Mouse (Mus musculus) MEL (cell line): ENCODE results near the gene Kirrel3. TPM values are rescaled to one million over a fixed set of nuclear protein-coding genes. Genes with fewer than 3 reads are reported as not detected.

ENCODE experiments used
- DNase-seq: peaks from one replicate; pipeline ENCODE4 v3.0.0; 2011; ENCODE audit warnings: low read depth, low spot score
- H3K27ac ChIP-seq: 2 replicates; pipeline ENCODE4 v1.5.1; 2012; ENCODE audit warnings: low read depth, mild to moderate bottlenecking, control low read depth, low read length, moderate library complexity; ENCODE audit not compliant: control insufficient read depth
- H3K27me3 ChIP-seq, 2 experiments: fragments of 150-350 bp in 1 of 2; sonication (generic) in 1 of 2; 2 replicates each; pipeline ENCODE4 v1.6.1; 2012; ENCODE audit warnings: low read length in 2 of 2, mild to moderate bottlenecking in 2 of 2, improper control_type of control experiment in 1 of 2, moderate library complexity in 1 of 2; ENCODE audit not compliant: insufficient read depth in 2 of 2, control insufficient read depth in 1 of 2
- H3K36me3 ChIP-seq, 2 experiments: 2 replicates each; pipeline ENCODE4 v1.6.1; 2012 to 2014; ENCODE audit warnings: low read length in 2 of 2, improper control_type of control experiment in 1 of 2, inconsistent platforms in 1 of 2, mild to moderate bottlenecking in 1 of 2; ENCODE audit not compliant: insufficient read depth in 2 of 2, control insufficient read depth in 1 of 2
- H3K4me1 ChIP-seq, 2 experiments: fragments of 150-350 bp in 1 of 2; sonication (generic) in 1 of 2; 2 replicates each; pipeline ENCODE4 v1.6.1; 2012; ENCODE audit warnings: low read length in 2 of 2, improper control_type of control experiment in 1 of 2, mild to moderate bottlenecking in 1 of 2; ENCODE audit not compliant: insufficient read depth in 2 of 2, control insufficient read depth in 1 of 2
- H3K4me3 ChIP-seq, 2 experiments: fragments of 150-350 bp in 1 of 2; sonication (generic) in 1 of 2; 2 replicates each; pipeline ENCODE4 v1.5.1; 2012; ENCODE audit warnings: low read depth in 2 of 2, low read length in 2 of 2, mild to moderate bottlenecking in 2 of 2, moderate library complexity in 2 of 2, control low read depth in 1 of 2, improper control_type of control experiment in 1 of 2; ENCODE audit not compliant: control insufficient read depth in 1 of 2, insufficient read depth in 1 of 2
- H3K79me2 ChIP-seq: 2 replicates; pipeline ENCODE4 v1.6.1; 2012; ENCODE audit warnings: mild to moderate bottlenecking, low read length, moderate library complexity; ENCODE audit not compliant: control insufficient read depth, poor library complexity, insufficient read depth
- H3K9ac ChIP-seq: 2 replicates; pipeline ENCODE4 v1.6.1; 2012; ENCODE audit warnings: low read depth, mild to moderate bottlenecking, control low read depth, low read length, moderate library complexity; ENCODE audit not compliant: control insufficient read depth, poor library complexity, severe bottlenecking
- H3K9me3 ChIP-seq: fragments of 150-350 bp; sonication (generic); replicated peaks from 2 replicates; pipeline ENCODE4 v1.6.1; 2012; ENCODE audit warnings: mild to moderate bottlenecking, low read length, improper control_type of control experiment, moderate library complexity; ENCODE audit not compliant: insufficient read depth
- BHLHE40 ChIP-seq: IDR thresholded peaks from 2 replicates; pipeline ENCODE4 v1.6.1; 2012; ENCODE audit warnings: low read depth, mild to moderate bottlenecking, inconsistent platforms, low read length, improper control_type of control experiment, borderline replicate concordance
- CHD1 ChIP-seq: IDR thresholded peaks from 2 replicates; pipeline ENCODE4 v1.6.1; 2012; ENCODE audit warnings: low read depth, mild to moderate bottlenecking, inconsistent platforms, low read length, improper control_type of control experiment
- E2F4 ChIP-seq: IDR thresholded peaks from 2 replicates; pipeline ENCODE4 v1.6.1; 2011; ENCODE audit warnings: low read depth, low read length, improper control_type of control experiment, borderline replicate concordance
- EP300 ChIP-seq, 2 experiments: IDR thresholded peaks; 2 replicates each; pipeline ENCODE4 v1.6.1; 2011; ENCODE audit warnings: improper control_type of control experiment in 2 of 2, low read length in 2 of 2, low read depth in 1 of 2, mild to moderate bottlenecking in 1 of 2
- ETS1 ChIP-seq: IDR thresholded peaks from 2 replicates; pipeline ENCODE4 v1.6.1; 2012; ENCODE audit warnings: low read depth, mild to moderate bottlenecking, inconsistent platforms, low read length, improper control_type of control experiment, moderate library complexity
- GABPA ChIP-seq: IDR thresholded peaks from 2 replicates; pipeline ENCODE4 v1.6.1; 2012; ENCODE audit warnings: low read depth, mild to moderate bottlenecking, inconsistent platforms, low read length, improper control_type of control experiment, moderate library complexity
- GATA1 ChIP-seq: IDR thresholded peaks from 2 replicates; pipeline ENCODE4 v1.6.1; 2011; ENCODE audit warnings: low read depth, low read length, improper control_type of control experiment
- HCFC1 ChIP-seq: IDR thresholded peaks from 2 replicates; pipeline ENCODE4 v1.6.1; 2012; ENCODE audit warnings: low read depth, mild to moderate bottlenecking, inconsistent platforms, low read length, improper control_type of control experiment, moderate library complexity
- KAT2A ChIP-seq: conservative IDR thresholded peaks from 2 replicates; pipeline ENCODE4 v1.6.1; 2012; ENCODE audit warnings: low read depth, low read length, improper control_type of control experiment, inconsistent platforms
- MAFK ChIP-seq: IDR thresholded peaks from 2 replicates; pipeline ENCODE4 v1.6.1; 2011; ENCODE audit warnings: low read depth, mild to moderate bottlenecking, low read length, improper control_type of control experiment, borderline replicate concordance
- MAX ChIP-seq: IDR thresholded peaks from 2 replicates; pipeline ENCODE4 v1.6.1; 2011; ENCODE audit warnings: low read length, improper control_type of control experiment
- MEF2A ChIP-seq: IDR thresholded peaks from 2 replicates; pipeline ENCODE4 v1.6.1; 2014; ENCODE audit warnings: low read depth, mild to moderate bottlenecking, inconsistent platforms, low read length, improper control_type of control experiment; ENCODE audit not compliant: poor library complexity, insufficient replicate concordance, severe bottlenecking; ENCODE audit errors: extremely low read depth
- MXI1 ChIP-seq: IDR thresholded peaks from 2 replicates; pipeline ENCODE4 v1.6.1; 2011; ENCODE audit warnings: mild to moderate bottlenecking, low read depth, low read length, improper control_type of control experiment
- MYB ChIP-seq: IDR thresholded peaks from 2 replicates; pipeline ENCODE4 v1.6.1; 2011; ENCODE audit warnings: mild to moderate bottlenecking, low read depth, low read length, improper control_type of control experiment
- MYC ChIP-seq: IDR thresholded peaks from 2 replicates; pipeline ENCODE4 v1.6.1; 2011; ENCODE audit warnings: low read depth, mild to moderate bottlenecking, low read length, improper control_type of control experiment, moderate library complexity
- NELFE ChIP-seq: IDR thresholded peaks from 2 replicates; pipeline ENCODE4 v1.6.1; 2011; ENCODE audit warnings: low read depth, low read length, improper control_type of control experiment
- NRF1 ChIP-seq: IDR thresholded peaks from 2 replicates; pipeline ENCODE4 v1.6.1; 2014; ENCODE audit warnings: low read depth, mild to moderate bottlenecking, inconsistent platforms, low read length, improper control_type of control experiment, moderate library complexity; ENCODE audit not compliant: poor library complexity, insufficient read depth, severe bottlenecking
- POLR2A ChIP-seq, 2 experiments: IDR thresholded peaks; 2 replicates each; pipeline ENCODE4 v1.6.1; 2011 to 2012; ENCODE audit warnings: low read length in 2 of 2, mild to moderate bottlenecking in 2 of 2, control low read depth in 1 of 2, improper control_type of control experiment in 1 of 2, low read depth in 1 of 2, moderate library complexity in 1 of 2; ENCODE audit not compliant: control insufficient read depth in 1 of 2, insufficient read depth in 1 of 2, poor library complexity in 1 of 2
- POLR2AphosphoS2 ChIP-seq: IDR thresholded peaks from 2 replicates; pipeline ENCODE4 v1.6.1; 2011; ENCODE audit warnings: low read length, improper control_type of control experiment
- RAD21 ChIP-seq: IDR thresholded peaks from 2 replicates; pipeline ENCODE4 v1.6.1; 2011; ENCODE audit warnings: mild to moderate bottlenecking, low read depth, low read length, improper control_type of control experiment
- TAL1 ChIP-seq: IDR thresholded peaks from 2 replicates; pipeline ENCODE4 v1.6.1; 2012; ENCODE audit warnings: mild to moderate bottlenecking, inconsistent platforms, low read length, moderate library complexity, mixed read lengths
- TBP ChIP-seq: IDR thresholded peaks from 2 replicates; pipeline ENCODE4 v1.8.0; 2011; ENCODE audit warnings: low read depth, low read length, improper control_type of control experiment
- UBTF ChIP-seq: IDR thresholded peaks from 2 replicates; pipeline ENCODE4 v1.6.1; 2012; ENCODE audit warnings: low read depth, mild to moderate bottlenecking, inconsistent platforms, low read length, improper control_type of control experiment, moderate library complexity, borderline replicate concordance; ENCODE audit not compliant: insufficient read depth
- USF1 ChIP-seq: IDR thresholded peaks from 2 replicates; pipeline ENCODE4 v1.6.1; 2014; ENCODE audit warnings: low read depth, mild to moderate bottlenecking, inconsistent platforms, low read length, improper control_type of control experiment, moderate library complexity
- ZC3H11A ChIP-seq: IDR thresholded peaks from 2 replicates; pipeline ENCODE4 v1.6.1; 2012; ENCODE audit warnings: low read depth, mild to moderate bottlenecking, inconsistent platforms, low read length, improper control_type of control experiment
- ZMIZ1 ChIP-seq: IDR thresholded peaks from 2 replicates; pipeline ENCODE4 v1.6.1; 2012; ENCODE audit warnings: low read depth, mild to moderate bottlenecking, inconsistent platforms, low read length, improper control_type of control experiment, moderate library complexity
- ZNF384 ChIP-seq: IDR thresholded peaks from 2 replicates; pipeline ENCODE4 v1.6.1; 2012; ENCODE audit warnings: low read depth, mild to moderate bottlenecking, inconsistent platforms, low read length, improper control_type of control experiment
- polyA plus RNA-seq, 2 experiments: library from polyadenylated mRNA; stranded (reverse) in 1 of 2; unstranded in 1 of 2; fragments of >175 nt in 1 of 2; fragments of >200 nt in 1 of 2; gene quantifications; 2 replicates each; pipeline versions ENCODE4 v1.2.1 to v1.2.4; 2012; ENCODE audit warnings: low replicate concordance in 2 of 2, low read depth in 1 of 2; ENCODE audit not compliant: insufficient read length in 2 of 2, insufficient read depth in 1 of 2, missing spikeins in 1 of 2
- total RNA-seq: library from RNA; depleted of rRNA; stranded (reverse); fragments of 300-350 nt; gene quantifications from 2 replicates; pipeline ENCODE4 v1.2.3, GENCODE M21; 2012

The Kirrel3 gene
- total and polyA plus RNA-seq, 3 experiments: 0.06 TPM; not detected in 2

DNA sequence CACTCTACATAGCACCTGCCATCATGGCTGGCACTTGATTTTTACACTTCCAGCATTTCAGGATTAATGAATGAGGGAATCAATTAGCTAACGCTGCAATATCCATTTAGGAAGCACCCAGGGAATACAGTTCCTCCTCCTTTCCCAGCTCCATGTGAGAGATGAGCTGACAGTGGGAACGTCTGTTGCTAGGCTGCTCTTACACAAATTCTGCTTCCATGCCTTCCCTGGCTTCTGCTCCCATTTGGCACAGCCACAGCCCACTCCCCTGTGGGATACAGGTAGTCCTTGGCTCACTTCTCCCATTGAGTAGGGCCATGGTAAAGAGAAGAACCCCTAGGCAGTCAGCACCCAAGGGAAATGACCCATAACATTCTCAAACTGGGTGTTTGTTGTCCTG lies 185.2 kb downstream of the Kirrel3 start:
- Histone ChIP-seq H3K4me1 (no peaks in the 10 kb centered on the region), H3K27me3 (no peaks in the 10 kb centered on the region), H3K79me2 (no peaks in the 10 kb centered on the region), H3K9ac (no peak overlapping the region), H3K9me3 (no peaks in the 10 kb centered on the region), H3K27ac (no peak overlapping the region), H3K36me3 (no peaks in the 10 kb centered on the region), H3K4me3 (no peak overlapping the region)
- DNase-seq: no peak
- TF ChIP-seq NRF1: no peak
- no peak for TF ChIP-seq E2F4
- no peak for TF ChIP-seq ETS1
- TF ChIP-seq ZC3H11A: no peak
- no peak for TF ChIP-seq UBTF
- no peak for TF ChIP-seq MYB
- no peak for TF ChIP-seq MAX
- TF ChIP-seq GABPA: no peak

GRCm38 (mm10) chr9:34686798-34687197 lies 201.1 kb downstream of the Kirrel3 start:
- H3K4me3 ChIP-seq: no peak overlapping the region

GRCm38 (mm10) chr9:34688358-34688757 lies 202.7 kb downstream of the Kirrel3 start:
- H3K36me3 ChIP-seq: no peaks in the 10 kb centered on the region
- TF ChIP-seq EP300 (IDR thresholded peaks at IDR 0.05; ENCODE audit: low read depth in 1 of 2, low read length in 2 of 2) (no peak), NELFE (no peak), MEF2A (no peak), USF1 (no peak), BHLHE40 (no peak), TAL1 (no peak), E2F4 (no peak), KAT2A (no peak), CHD1 (no peak), TBP (no peak), RAD21 (no peak), ZMIZ1 (no peak), ZNF384 (no peak), MAX (no peak), UBTF (no peak), ZC3H11A (no peak), HCFC1 (no peak), GATA1 (no peak), POLR2A (IDR thresholded peaks at IDR 0.05; ENCODE audit: control insufficient read depth in 1 of 2, insufficient read depth in 1 of 2, low read depth in 1 of 2, low read length in 2 of 2, poor library complexity in 1 of 2) (no peak), GABPA (no peak)
- no peaks in the 10 kb centered on the region for H3K9me3 ChIP-seq
- no peak overlapping the region for H3K27ac ChIP-seq
- H3K79me2 ChIP-seq: no peaks in the 10 kb centered on the region
- DNase-seq: no peak
- no peaks in the 10 kb centered on the region for H3K4me1 ChIP-seq
- no peak overlapping the region for H3K4me3 ChIP-seq
- H3K9ac ChIP-seq: no peak overlapping the region
- H3K27me3 ChIP-seq: no peaks in the 10 kb centered on the region

More at GRCm38 (mm10) chr9:34686798-34687197, 201.1 kb downstream of the Kirrel3 start:
- no peak for DNase-seq
- TF ChIP-seq GABPA (no peak), MYC (no peak), E2F4 (no peak), GATA1 (no peak), POLR2AphosphoS2 (no peak), MXI1 (no peak), NELFE (no peak), EP300 (IDR thresholded peaks at IDR 0.05; ENCODE audit: low read depth in 1 of 2, low read length in 2 of 2) (no peak), MAFK (no peak), ZMIZ1 (no peak)
- no peak overlapping the region for H3K27ac ChIP-seq
- no peaks in the 10 kb centered on the region for H3K9me3 ChIP-seq
- H3K79me2 ChIP-seq: no peaks in the 10 kb centered on the region
- H3K4me1 ChIP-seq: no peaks in the 10 kb centered on the region
- no peaks in the 10 kb centered on the region for H3K27me3 ChIP-seq
- no peak overlapping the region for H3K9ac ChIP-seq
- H3K36me3 ChIP-seq: no peaks in the 10 kb centered on the region
